Mouse (Mus musculus) midbrain, embryonic 13.5 days (tissue): ENCODE measurements at regions not wholly inside any gene's neighbourhood (a gene's known extent, or its start where the extent isn't known, plus 50 kb on each side); places are given as distances from the start of the nearest gene placed in this dataset.
A peak's percentile ranks its signal among the peaks of the same experiment; 100 is the strongest.

Experiments
- ATAC-seq: fragments of 200-750 bp; cut with Nextera tagmentation; 2 replicates; pipeline ENCODE4 v1.8.0; 2017; ENCODE audit warnings: mild to moderate bottlenecking, moderate TSS enrichment, moderate library complexity
- H3K27ac ChIP-seq: fragments of 300-500 bp; sonication (generic); 2 replicates; pipeline ENCODE4 v1.5.1; 2015; ENCODE audit warnings: inconsistent platforms, mild to moderate bottlenecking, moderate library complexity
- H3K27me3 ChIP-seq: fragments of 300-500 bp; sonication (generic); 2 replicates; pipeline ENCODE4 v1.6.1; 2015; ENCODE audit warnings: mild to moderate bottlenecking, inconsistent platforms
- H3K36me3 ChIP-seq: fragments of 300-500 bp; sonication (generic); 2 replicates; pipeline ENCODE4 v1.6.1; 2015; ENCODE audit warnings: mild to moderate bottlenecking, inconsistent platforms
- H3K4me1 ChIP-seq: fragments of 300-500 bp; sonication (generic); replicated peaks from 2 replicates; pipeline ENCODE4 v1.6.1; 2015; ENCODE audit warnings: inconsistent platforms
- H3K4me2 ChIP-seq: fragments of 300-500 bp; sonication (generic); replicated peaks from 2 replicates; pipeline ENCODE4 v1.6.1; 2015; ENCODE audit warnings: moderate library complexity, mild to moderate bottlenecking, inconsistent platforms
- H3K4me3 ChIP-seq: fragments of 300-500 bp; sonication (generic); replicated peaks from 2 replicates; pipeline ENCODE4 v1.5.1; 2015; ENCODE audit warnings: mild to moderate bottlenecking, inconsistent platforms
- H3K9ac ChIP-seq: fragments of 300-500 bp; sonication (generic); replicated peaks from 2 replicates; pipeline ENCODE4 v1.6.1; 2015; ENCODE audit warnings: mild to moderate bottlenecking, inconsistent platforms
- H3K9me3 ChIP-seq: fragments of 300-500 bp; sonication (generic); 2 replicates; pipeline ENCODE4 v1.6.1; 2016; ENCODE audit warnings: mild to moderate bottlenecking, inconsistent platforms
- WGBS: fragments of 180-500 bp; shearing (Covaris S2); methylation state at CpG from one replicate; pipeline ENCODE4 v1.1.7; 2015; 5-methylcytosine and 5-hydroxymethylcytosine counted together

DNA sequence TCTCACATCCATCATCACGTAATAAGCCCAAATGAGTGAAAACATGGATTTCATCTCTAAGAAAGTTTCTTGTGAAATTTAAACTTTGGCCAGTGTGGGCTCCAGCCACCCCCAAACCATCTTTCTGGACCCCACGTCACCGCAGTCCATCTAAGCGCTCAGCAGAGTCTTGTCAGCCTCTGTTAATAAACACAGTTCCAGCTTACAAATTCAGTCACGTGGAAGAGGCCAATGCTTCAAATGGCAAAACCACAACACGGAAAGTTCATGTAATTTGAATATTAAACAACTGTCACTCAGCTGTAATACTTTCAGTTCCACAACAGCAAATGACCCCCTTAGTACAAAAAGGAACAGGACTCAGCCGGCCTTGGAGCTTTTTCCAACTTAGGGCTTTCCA, 282.0 kb upstream of the Nfe2l3 start:
- ATAC-seq = no peak
- 92% methylated on average over 7 of the region's 7 CpGs for WGBS

DNA sequence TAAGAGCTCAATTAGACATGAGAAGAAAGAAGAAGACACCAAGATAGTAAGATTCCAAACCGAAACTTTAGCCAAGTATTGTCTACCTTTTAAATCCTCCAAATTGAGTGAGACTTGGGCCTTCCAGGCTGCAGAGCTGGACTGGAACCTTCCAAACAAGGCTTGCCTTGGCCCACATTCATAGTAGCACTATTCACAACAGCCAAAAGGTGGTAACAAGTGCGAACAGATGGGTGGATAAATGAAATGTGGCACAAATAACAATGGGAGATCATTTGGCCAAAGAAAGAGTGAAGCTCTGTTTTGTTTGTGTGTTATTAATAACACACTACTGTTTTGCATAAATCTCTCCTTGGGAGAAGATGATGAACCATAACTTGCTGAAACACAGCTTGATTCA, 281.6 kb upstream of the Nfe2l3 start:
- Histone ChIP-seq H3K4me2 (no peak overlapping the region), H3K9ac (no peak overlapping the region), H3K27me3 (no peaks in the 10 kb centered on the region), H3K27ac (no peak overlapping the region), H3K4me1 (0 out of 2 replicates have a peak, but pooled peaks cover 4% of the 10 kb centered on the region), H3K9me3 (no peaks in the 10 kb centered on the region), H3K4me3 (no peak overlapping the region), H3K36me3 (no peaks in the 10 kb centered on the region)
- WGBS = 86% methylated on average over 2 of the region's 2 CpGs
- no peak for ATAC-seq

More for the DNA sequence above, 282.0 kb upstream of the Nfe2l3 start:
- Histone ChIP-seq H3K9ac (no peak overlapping the region), H3K4me3 (no peak overlapping the region), H3K4me2 (no peak overlapping the region), H3K36me3 (no peaks in the 10 kb centered on the region), H3K4me1 (0 out of 2 replicates have a peak, but pooled peaks cover 4% of the 10 kb centered on the region), H3K27ac (no peak overlapping the region), H3K27me3 (no peaks in the 10 kb centered on the region), H3K9me3 (no peaks in the 10 kb centered on the region)

DNA sequence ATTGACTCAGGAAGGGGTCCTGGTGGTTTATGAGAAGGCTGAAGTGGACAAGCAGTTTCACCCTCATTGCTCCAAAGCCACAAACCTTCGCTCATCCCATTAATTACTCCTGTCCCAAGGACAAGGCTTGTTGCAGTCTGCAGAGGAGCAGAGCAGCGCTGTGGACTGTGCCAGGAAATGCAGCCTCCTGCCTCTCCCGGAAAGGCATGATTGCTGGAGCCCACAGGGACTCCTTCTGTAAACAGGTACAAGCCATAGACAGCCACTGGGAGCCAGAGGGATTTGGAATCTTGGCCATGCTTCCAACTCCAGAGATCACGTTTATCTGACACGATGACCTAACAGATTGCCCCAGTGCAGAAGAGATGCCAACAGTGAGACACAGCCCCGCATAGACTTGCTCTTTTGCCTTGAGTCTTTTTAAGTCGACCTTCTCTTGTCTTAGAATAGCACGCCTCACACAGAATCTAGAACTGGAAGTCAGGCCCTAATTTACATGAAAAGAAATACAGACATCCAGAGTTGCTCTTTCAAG, 275.6 kb upstream of the Nfe2l3 start:
- ATAC-seq = no peak
- Histone ChIP-seq H3K9me3 (no peaks in the 10 kb centered on the region), H3K4me3 (no peak overlapping the region), H3K9ac (no peak overlapping the region), H3K4me1 (0 out of 2 replicates have a peak, but pooled peaks cover 6% of the 10 kb centered on the region), H3K4me2 (no peak overlapping the region), H3K36me3 (no peaks in the 10 kb centered on the region), H3K27ac (no peak overlapping the region), H3K27me3 (no peaks in the 10 kb centered on the region)
- WGBS = 76% methylated on average over 8 of the region's 8 CpGs

DNA sequence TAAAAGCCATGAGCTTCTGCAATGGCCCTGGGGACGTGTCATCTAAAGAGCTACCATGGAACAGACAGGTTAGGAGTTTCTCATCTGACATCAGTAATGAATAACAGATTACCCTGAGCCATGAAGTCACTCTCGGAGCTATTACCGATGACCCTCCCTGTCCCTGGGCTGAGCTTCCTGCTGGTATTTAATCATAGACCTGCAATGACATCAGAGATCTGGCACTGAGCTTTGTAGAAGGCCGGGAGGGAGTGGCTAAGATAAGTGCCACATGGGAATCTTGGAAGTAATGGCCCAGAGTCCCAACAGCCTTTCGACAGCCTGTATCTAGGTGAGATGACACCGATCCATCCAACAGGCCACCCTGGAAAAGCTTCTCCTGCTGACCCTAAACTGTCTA, 271.3 kb upstream of the Nfe2l3 start:
- Histone ChIP-seq H3K9me3 (no peaks in the 10 kb centered on the region), H3K9ac (no peak overlapping the region), H3K27ac (no peak overlapping the region), H3K27me3 (no peaks in the 10 kb centered on the region), H3K36me3 (no peaks in the 10 kb centered on the region), H3K4me2 (no peak overlapping the region), H3K4me1 (0 out of 2 replicates have a peak, but pooled peaks cover 8% of the 10 kb centered on the region), H3K4me3 (no peak overlapping the region)
- no peak for ATAC-seq
- 87% methylated on average over 6 of the region's 6 CpGs for WGBS

DNA sequence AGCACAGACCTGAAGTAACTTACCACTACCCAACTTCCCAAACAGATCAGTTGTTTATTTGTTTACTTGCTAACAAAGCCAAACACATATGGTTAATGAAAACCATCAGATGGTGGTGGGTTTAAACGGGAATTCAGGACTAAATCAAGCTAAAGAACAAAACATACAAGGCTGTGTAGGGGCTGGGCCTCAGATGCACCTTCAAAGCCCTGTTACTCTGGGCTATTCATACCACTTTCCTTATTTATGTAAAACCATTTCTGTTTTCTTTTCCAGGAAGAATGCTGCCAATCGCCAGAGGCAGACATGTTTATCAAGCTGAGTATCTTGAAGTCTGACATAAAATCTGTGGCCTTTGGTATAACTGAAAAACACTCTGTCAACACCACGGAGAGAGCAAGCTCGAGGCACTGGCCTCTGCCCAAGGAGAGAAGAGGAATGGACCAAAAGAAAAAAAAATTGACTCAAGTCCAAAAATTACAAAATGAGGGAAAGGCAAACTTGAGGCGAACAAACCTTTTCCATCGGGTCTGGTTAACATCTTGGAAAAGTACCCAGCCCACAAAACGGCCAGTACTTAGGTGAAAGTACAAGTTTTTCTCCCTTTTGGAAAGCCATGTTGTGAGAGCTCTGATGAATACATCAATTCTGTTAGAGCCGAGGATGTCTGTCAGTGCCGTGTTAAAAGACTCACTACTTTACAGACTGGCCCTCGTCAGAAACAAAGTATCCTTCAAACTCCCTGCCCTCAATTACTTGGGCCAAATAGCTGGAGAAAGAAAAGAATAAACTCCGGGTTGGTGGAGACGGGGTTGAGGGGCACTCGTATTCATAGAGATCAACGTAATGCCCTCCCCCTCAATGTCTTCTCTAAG, 270.0 kb upstream of the Nfe2l3 start:
- 71% methylated on average over 14 of the region's 14 CpGs for WGBS
- Histone ChIP-seq H3K36me3 (no peaks in the 10 kb centered on the region), H3K4me3 (no peak overlapping the region), H3K27ac (no peak overlapping the region), H3K9me3 (no peaks in the 10 kb centered on the region), H3K27me3 (no peaks in the 10 kb centered on the region), H3K9ac (no peak overlapping the region), H3K4me1 (0 out of 2 replicates have a peak, but pooled peaks cover 6% of the 10 kb centered on the region), H3K4me2 (no peak overlapping the region)
- ATAC-seq = no peak

DNA sequence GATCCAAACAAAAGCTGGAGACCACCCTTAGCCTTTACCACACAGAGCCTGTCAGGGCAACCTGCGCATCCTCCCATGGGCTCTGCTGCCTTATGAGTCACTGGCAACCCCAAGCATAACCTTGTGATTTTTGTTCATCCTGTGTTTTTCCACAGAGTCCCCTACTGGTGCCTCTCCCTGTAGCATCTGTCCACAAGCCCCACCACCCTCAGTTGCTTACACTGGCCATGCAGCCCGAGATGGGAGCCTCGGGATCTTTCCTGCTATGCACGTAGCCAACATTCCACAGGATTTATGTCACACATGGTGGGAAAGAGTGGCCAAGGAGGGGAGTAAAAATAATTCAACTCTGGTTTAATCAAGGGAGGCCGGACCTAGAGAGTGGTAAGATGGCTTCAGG, 269.2 kb upstream of the Nfe2l3 start:
- no peaks in the 10 kb centered on the region for H3K36me3 ChIP-seq
- no peaks in the 10 kb centered on the region for H3K9me3 ChIP-seq
- H3K4me2 ChIP-seq = no peak overlapping the region
- H3K4me3 ChIP-seq = no peak overlapping the region
- H3K27ac ChIP-seq = no peak overlapping the region
- H3K4me1 ChIP-seq = peaks cover 8% of the 10 kb centered on the region; the same call in 1 of the 2 replicates
- 79% methylated on average over 5 of the region's 5 CpGs for WGBS
- ATAC-seq = no peak
- H3K9ac ChIP-seq = no peak overlapping the region
- no peaks in the 10 kb centered on the region for H3K27me3 ChIP-seq

DNA sequence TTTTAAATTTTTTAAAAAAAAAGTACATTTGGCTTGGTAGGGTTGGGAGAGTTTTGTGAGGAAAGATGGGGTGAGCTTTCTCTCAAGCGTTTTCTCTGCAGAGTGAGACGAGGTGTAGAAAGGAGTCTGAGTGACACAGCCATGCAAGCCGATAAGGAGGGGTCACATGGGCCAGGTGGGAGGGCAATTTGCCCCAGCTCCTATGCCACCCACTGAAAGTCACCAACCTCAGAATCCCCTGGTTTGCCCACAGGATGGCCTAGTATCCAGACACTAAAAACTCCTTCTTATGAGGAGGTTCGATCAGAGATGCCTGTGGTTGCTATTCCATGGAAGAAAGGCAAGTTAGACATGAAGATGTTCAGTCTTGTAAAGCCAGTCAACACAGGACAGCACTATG, 268.6 kb upstream of the Nfe2l3 start:
- Histone ChIP-seq H3K4me1 (peaks cover 14% of the 10 kb centered on the region), H3K36me3 (no peaks in the 10 kb centered on the region), H3K4me3 (no peak overlapping the region), H3K9me3 (no peaks in the 10 kb centered on the region), H3K9ac (no peak overlapping the region), H3K27ac (no peak overlapping the region), H3K27me3 (0 out of 2 replicates have a peak, but pooled peaks cover 2% of the 10 kb centered on the region), H3K4me2 (no peak overlapping the region)
- WGBS = 85% methylated on average over 4 of the region's 4 CpGs
- no peak for ATAC-seq

DNA sequence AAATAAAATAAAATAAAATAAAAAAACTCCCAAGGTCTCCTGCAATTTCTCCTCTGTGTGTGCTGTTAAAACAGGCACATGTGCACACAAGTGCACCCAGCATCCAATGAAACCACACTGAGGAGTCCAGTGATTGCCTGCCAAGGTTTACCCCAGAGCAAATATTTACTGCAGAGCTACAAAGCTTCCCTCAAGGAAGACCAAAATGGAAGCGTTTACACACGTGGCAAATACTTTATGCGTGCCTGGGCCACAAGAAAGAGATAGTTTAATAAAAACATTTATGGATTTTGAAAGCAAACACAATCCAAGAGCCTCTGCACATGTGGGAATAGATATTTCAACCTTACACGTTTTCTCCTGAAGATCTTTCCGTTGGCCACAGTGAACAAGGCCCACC, 265.4 kb upstream of the Nfe2l3 start:
- no peaks in the 10 kb centered on the region for H3K36me3 ChIP-seq
- H3K9ac ChIP-seq = no peak overlapping the region
- no peak overlapping the region for H3K4me2 ChIP-seq
- H3K9me3 ChIP-seq = no peaks in the 10 kb centered on the region
- WGBS = 75% methylated on average over 5 of the region's 5 CpGs
- peaks cover 11% of the 10 kb centered on the region for H3K27me3 ChIP-seq
- H3K4me1 ChIP-seq = peaks cover 32% of the 10 kb centered on the region
- H3K27ac ChIP-seq = no peak overlapping the region
- no peak for ATAC-seq
- H3K4me3 ChIP-seq = no peak overlapping the region

DNA sequence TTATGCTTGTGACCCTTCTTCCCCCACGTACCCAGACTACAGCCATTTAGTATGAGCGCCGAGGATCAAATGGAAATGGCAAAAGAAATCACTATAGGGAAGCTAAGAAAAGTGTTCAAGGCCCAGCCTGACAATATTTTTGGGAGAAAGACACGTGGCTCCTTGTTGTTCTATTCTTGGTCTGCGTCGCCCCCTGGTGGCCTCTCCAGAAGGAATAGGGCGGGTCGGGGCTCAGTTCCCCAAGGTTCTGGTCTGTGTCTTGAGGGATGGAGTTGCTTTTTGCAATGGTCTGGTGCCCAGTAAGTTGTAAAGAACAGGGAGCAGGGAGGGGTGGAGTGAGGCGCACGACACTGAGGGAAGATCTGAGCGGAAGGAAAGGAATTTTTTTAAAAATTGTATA, 264.4 kb upstream of the Nfe2l3 start:
- Histone ChIP-seq H3K4me2 (peak overlapping the region; percentile 58), H3K9ac (no peak overlapping the region), H3K4me1 (peaks cover 36% of the 10 kb centered on the region), H3K4me3 (no peak overlapping the region), H3K27ac (peak overlapping the region; percentile 72), H3K27me3 (peaks cover 20% of the 10 kb centered on the region), H3K36me3 (no peaks in the 10 kb centered on the region), H3K9me3 (no peaks in the 10 kb centered on the region)
- peak; percentile 51; the same call in 1 of the 2 replicates for ATAC-seq
- WGBS = 1% methylated on average over 11 of the region's 11 CpGs

DNA sequence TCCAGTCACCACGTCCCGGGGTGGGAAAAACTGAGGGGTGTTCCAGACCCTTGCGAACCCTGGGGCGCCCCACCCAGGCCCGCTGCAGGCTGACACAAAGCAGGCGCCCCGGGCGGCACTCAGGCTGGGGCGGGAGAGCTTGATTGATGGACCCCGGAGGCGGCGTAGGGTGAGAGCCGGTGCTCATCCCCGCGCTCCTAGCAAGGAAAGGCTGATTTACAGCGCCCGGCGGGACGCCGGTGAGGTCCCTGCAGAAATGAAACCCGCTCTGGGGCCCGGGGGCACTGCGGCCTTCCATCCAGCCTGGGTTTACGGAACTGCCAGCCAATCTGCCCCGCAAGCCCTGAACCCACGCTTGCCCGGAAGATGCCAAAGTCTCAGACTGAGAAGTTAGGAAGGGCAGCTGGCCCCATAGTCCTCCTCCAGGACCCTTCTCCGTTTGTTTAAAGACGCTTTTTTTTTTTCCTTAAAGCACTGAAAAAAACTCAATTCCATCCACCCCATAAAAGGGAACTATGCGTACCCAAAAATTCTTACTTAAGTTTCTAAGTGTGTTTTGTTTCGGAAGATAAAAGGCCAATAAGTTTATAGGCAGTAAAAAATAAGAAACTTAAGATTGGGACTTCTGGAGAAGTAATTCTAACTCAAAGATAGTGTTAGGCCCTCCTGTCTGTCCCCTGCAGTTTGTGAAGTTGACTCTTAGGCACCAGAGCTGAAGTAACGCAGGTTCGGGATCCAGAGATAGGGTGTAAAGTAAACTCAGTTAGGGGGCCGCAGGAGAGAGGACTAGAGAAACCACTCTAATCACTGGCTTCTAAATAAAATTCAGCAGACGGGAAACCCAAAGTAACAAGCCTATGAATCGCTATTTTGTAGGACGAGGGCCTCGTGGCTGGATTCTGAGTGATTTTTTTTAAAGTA, 263.4 kb upstream of the Nfe2l3 start:
- Histone ChIP-seq H3K4me2 (peak overlapping the region; percentile 58), H3K27me3 (peaks cover 30% of the 10 kb centered on the region), H3K36me3 (no peaks in the 10 kb centered on the region), H3K27ac (peak overlapping the region; percentile 72), H3K9me3 (no peaks in the 10 kb centered on the region), H3K4me3 (peak overlapping the region; percentile 32), H3K4me1 (peaks cover 42% of the 10 kb centered on the region), H3K9ac (peak overlapping the region; percentile 69)
- 4% methylated on average over 38 of the region's 38 CpGs for WGBS
- ATAC-seq = peak; percentile 32

DNA sequence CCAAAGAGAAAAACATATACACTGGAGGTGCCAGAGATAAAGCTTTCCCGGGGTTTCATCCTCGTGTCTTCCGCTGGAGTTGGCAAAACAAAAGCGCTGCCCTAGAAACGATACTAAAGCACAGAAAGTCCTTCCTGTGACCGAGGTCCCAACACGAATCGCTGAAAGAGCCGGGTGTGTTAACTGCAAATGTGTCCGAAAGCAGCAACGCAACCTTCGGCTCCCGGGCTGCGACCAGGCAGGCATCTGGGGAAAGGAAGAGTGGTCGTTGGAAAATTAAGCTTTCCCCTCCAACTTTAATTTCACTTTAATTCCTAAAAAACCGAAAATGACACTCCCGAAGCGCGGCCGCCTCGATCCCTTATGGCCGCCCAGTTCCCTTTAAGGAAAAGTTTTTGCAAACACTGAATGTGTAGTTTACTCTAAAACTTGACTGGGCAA, 262.5 kb upstream of the Nfe2l3 start:
- no peak for ATAC-seq
- Histone ChIP-seq H3K9me3 (no peaks in the 10 kb centered on the region), H3K36me3 (no peaks in the 10 kb centered on the region), H3K4me3 (no peak overlapping the region), H3K27ac (peak overlapping the region; percentile 69), H3K27me3 (peaks cover 40% of the 10 kb centered on the region), H3K4me1 (peaks cover 48% of the 10 kb centered on the region), H3K9ac (no peak overlapping the region), H3K4me2 (peak overlapping the region; percentile 36)
- 2% methylated on average over 22 of the region's 22 CpGs for WGBS

DNA sequence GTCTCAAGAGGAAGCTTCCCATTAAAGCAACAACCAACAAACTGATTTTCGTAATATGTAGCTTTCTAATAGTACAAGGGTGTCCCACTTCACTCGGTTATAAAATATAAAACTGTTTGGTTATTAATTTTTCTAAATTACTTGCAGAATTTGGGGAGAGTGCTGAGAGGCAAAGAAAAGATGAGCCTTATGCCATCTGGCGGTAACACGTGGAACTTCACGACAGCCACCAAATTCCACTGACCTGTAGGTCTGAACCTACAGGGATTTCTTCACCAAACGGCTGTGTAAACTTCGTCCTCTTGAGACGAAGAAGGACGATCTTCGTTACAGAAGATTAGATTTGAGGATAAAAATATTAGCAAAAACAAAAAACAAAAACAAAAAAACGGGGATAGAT, 262.1 kb upstream of the Nfe2l3 start:
- under 1% methylated on average over 11 of the region's 11 CpGs for WGBS
- Histone ChIP-seq H3K9me3 (no peaks in the 10 kb centered on the region), H3K9ac (no peak overlapping the region), H3K36me3 (no peaks in the 10 kb centered on the region), H3K4me3 (no peak overlapping the region), H3K4me1 (peaks cover 47% of the 10 kb centered on the region), H3K27me3 (peaks cover 44% of the 10 kb centered on the region), H3K4me2 (no peak overlapping the region), H3K27ac (peak overlapping the region; percentile 69)
- ATAC-seq = no peak
